Mouse (Mus musculus): Measurements from ENCODE around the gene Macrod2.

Macrod2 gene

GRCm38 (mm10) chr2:141308406-141308805, 913.3 kb downstream of the Macrod2 start:
- no peak for DNase-seq (ENCODE audit: low spot score)

GRCm38 (mm10) chr2:141312136-141312948, 917.2 kb downstream of the Macrod2 start:
- no peak for DNase-seq (ENCODE audit: low spot score)

GRCm38 (mm10) chr2:141315349-141315748, 920.2 kb downstream of the Macrod2 start:
- no peak for DNase-seq (ENCODE audit: low spot score)

GRCm38 (mm10) chr2:141323956-141324460, 928.9 kb downstream of the Macrod2 start:
- no peak for DNase-seq (ENCODE audit: low spot score)

GRCm38 (mm10) chr2:141327296-141327695, 932.2 kb downstream of the Macrod2 start:
- no peak for DNase-seq (ENCODE audit: low spot score)

- DNase-seq (ENCODE audit: low spot score): no peak
These were observed 942.6 kb downstream of the Macrod2 start for GRCm38 (mm10) chr2:141337708-141338107.

DNA sequence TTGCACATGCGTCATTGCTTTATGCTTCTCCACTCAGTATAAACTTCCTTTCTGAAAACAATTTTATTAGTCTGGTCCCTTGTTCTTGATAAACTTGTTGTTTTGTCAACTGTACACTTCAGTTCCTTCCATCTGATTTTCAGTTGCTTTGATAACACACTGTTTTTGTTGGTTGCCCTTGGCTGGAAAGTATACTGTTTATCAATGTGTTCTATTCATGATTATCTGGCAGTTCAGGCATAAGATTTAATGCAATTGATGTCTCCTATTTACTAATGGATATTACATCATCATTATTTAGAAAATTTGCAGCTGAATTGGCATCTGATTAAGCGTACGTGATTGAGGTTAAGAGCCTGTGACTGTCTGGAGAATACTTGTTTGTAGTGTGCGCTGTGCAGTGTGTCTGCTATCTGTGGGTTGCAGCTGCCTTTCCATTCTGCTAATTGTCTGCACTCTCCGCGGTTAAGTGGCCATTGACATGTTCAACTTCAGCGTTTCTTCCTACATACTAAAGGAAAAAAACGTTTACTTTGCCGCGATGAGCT, 949.0 kb downstream of the Macrod2 start:
- DNase-seq (ENCODE audit: low spot score): no peak

- DNase-seq (ENCODE audit: low spot score): no peak
These were observed 957.5 kb downstream of the Macrod2 start for GRCm38 (mm10) chr2:141352623-141353022.

GRCm38 (mm10) chr2:141388632-141389031, 993.5 kb downstream of the Macrod2 start:
- no peak for DNase-seq (ENCODE audit: low spot score)

DNA sequence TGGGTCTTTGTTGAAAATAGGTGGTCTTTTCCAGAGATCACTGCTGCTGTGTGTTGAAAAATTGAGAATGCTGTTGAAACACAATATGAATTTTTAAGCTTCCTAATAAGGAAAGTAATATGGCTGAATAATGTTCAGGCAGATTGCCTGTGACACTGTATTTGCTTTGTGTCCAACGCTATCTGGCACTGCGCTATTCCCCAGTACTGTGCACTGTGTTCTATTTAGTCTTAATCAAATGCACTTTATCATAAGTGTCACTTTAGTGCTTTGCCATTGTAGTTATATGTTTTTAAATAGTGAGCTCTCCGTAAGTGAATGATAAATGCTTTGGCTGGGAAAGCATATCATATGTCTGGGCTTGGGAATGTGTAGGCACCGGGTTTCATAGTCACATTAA, 996.1 kb downstream of the Macrod2 start:
- no peak for DNase-seq (ENCODE audit: low spot score)

DNA sequence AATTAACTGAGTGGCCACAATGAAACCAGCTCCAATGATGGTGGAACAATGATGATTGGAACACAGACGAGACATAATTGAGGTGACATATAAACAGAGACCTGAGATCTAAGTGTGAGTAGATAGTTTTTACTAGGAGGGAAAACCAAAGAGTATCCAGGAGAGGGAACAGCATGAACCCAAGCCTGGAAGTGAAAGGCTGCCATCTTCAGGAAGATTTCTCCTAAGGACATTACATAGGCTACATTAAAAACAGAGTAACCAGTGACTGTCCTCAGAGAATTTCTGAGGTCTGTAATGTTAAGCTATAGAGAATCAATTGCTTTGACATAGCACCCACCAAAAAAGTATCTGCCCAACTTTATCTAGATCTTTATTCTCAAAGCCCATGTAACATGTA, 999.7 kb downstream of the Macrod2 start:
- no peak for DNase-seq (ENCODE audit: low spot score)

DNA sequence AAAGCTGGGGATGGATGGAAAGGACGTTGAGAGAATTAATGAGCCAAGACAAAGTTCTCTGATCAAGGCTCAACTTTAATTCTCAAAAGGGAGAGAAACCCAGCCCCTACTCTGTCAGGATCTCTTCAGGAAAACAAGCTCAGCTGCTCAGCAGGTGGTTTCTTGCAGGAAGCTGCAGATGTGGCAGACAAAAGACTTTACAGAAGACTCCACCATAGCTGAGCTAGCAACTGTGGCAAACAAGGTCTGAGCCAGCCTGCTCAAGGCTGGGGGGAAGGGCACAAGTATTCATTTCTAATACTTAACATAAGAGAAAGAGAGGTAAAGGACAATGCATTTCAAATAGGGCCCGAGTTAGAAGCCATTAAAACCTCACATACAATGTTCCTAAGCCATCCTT, 1013.7 kb downstream of the Macrod2 start:
- no peak for DNase-seq (ENCODE audit: low spot score)

- no peak for DNase-seq (ENCODE audit: low spot score)
These were observed 1021.3 kb downstream of the Macrod2 start for GRCm38 (mm10) chr2:141416436-141416835.

GRCm38 (mm10) chr2:141416855-141417544, 1021.9 kb downstream of the Macrod2 start:
- DNase-seq (ENCODE audit: low spot score): peak; percentile 3

- DNase-seq (ENCODE audit: low spot score): no peak
These were observed 1024.7 kb downstream of the Macrod2 start for GRCm38 (mm10) chr2:141419806-141420205.

DNA sequence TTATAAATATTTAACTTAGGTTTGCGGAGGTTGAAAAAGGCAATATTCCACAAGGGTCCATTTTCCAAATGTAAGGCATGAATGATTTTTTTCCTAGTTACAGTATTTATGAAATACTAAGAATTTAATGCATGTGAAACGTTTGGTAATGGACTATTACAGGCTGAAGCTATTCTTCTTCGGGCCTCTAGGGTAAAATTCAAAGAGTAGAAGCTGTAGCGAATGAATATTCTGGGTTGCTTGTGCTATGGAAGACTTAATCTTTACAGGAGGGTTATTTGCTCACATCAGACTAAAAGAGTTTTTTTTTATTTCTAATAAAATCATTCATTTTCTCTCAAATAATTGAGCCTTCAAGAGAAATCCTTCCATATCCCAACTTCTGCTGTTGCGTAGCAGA, 1039.0 kb downstream of the Macrod2 start:
- no peak for DNase-seq (ENCODE audit: low spot score)

DNA sequence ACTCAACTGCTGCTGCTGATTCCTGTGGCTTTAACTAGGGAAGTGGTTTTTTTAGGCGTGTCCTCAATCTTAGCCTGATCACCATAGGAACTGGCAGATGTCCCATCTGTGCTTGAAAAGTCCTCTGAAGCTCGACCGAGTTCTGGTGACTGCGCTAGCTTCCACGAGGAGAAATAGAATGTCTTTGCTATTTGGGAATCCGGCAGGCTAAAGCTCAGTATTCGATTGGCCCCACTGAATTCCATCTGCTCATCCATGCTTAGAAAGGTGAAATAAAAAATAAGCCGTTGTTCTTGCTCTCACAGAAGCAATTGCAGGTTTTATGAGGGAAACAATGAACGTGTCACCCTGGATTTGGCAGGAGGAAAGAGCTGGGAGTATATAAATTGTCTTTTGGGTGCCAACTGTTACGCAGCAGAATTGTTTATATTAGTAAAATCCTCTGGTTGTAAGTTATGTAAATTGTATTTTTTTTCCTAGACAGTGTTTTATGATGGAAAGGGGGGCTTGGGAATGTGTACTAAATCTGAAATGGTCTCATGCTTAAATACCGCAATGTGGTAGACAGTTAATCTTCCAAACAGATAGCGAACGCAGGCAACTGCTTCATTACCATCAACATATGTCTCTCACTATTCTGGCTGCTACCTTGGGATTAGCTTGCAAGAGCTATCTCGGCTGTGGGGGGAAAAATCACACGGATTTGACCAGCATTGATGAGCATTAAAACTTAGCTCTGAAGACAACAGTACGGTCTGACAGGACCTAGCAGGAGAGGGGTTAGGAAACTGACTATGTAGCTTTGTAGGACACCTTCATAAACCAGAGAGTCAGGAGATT, 1039.8 kb downstream of the Macrod2 start:
- DNase-seq (ENCODE audit: low spot score): peak; percentile 2

GRCm38 (mm10) chr2:141441896-141442295, 1046.8 kb downstream of the Macrod2 start:
- DNase-seq (ENCODE audit: low spot score): no peak

GRCm38 (mm10) chr2:141449078-141449680, 1054.1 kb downstream of the Macrod2 start:
- DNase-seq (ENCODE audit: low spot score): no peak

GRCm38 (mm10) chr2:141463946-141464345, 1068.8 kb downstream of the Macrod2 start:
- no peak for DNase-seq (ENCODE audit: low spot score)

DNA sequence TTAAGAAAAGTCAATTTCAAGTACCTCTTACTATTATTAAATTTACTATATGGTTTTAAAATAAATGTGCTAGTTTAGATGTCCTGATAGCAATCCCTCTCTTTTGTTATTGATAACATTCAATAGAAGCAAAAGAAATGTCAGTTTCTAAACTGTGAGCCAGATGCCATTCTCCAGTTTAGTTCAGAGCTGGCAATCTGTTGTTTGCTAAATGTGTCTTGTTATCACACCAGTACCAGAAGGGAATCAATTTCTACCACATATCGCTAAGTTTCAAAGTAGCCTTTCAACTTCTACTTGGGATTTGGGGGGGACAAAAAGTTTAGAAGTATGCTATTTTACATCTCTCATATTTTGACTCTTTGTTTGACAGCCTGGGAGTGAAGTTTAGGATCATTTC, 1077.7 kb downstream of the Macrod2 start:
- no peak for DNase-seq (ENCODE audit: low spot score)

DNA sequence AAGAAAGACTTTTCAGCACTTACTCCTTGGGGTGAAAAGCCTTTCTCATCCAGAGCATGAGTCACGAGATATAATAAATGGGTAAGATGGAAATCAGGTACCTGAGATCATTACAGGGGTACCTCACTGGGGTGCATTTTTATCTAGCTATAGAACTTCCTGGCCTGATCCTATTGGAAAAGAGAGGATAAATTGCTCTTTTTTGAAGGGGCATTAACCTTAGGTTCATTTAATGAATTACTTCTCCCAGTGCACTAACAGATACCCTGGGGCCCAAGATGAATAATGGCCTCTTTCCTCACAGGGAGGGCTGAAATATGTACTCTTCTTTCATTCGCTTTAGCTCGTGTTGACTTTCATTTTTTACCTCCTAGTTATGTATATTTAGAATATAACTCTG, 1082.5 kb downstream of the Macrod2 start:
- DNase-seq (ENCODE audit: low spot score): no peak
